Mouse (Mus musculus) heart, postnatal 0 days (tissue): Measurements from ENCODE around the gene Lefty1.

Experiments used
- CTCF ChIP-seq: IDR thresholded peaks from 2 replicates; pipeline ENCODE4 v1.5.1; 2016; ENCODE audit warnings: antibody characterized with exemption, control low read depth, low read depth
- EP300 ChIP-seq: IDR thresholded peaks from 2 replicates; pipeline ENCODE4 v1.6.1; 2016; ENCODE audit warnings: antibody characterized with exemption, low read depth

- no peak for TF ChIP-seq EP300
- TF ChIP-seq CTCF: no peak
Observed at GRCm38 (mm10) chr1:180966542-180966941, 31.7 kb downstream of the Lefty1 start.
